Mouse (Mus musculus) intestine, embryonic 15.5 days (tissue): ENCODE data around the gene Uts2b. TPM values are rescaled to one million over a fixed set of nuclear protein-coding genes. Genes with fewer than 3 reads are reported as not detected.
A peak's percentile ranks its signal among the peaks of the same experiment; 100 is the strongest.

Experiments
- ATAC-seq: fragments of 200-750 bp; cut with Nextera tagmentation; 2 replicates; pipeline ENCODE4 v1.8.0; 2017; ENCODE audit warnings: moderate TSS enrichment, moderate library complexity
- H3K27ac ChIP-seq: fragments of 300-500 bp; sonication (generic); 2 replicates; pipeline ENCODE4 v1.5.1; 2015; ENCODE audit warnings: mild to moderate bottlenecking, inconsistent platforms
- H3K27me3 ChIP-seq: fragments of 300-500 bp; sonication (generic); replicated peaks from 2 replicates; pipeline ENCODE4 v1.6.1; 2015; ENCODE audit warnings: inconsistent platforms
- H3K36me3 ChIP-seq: fragments of 300-500 bp; sonication (generic); 2 replicates; pipeline ENCODE4 v1.6.1; 2015; ENCODE audit warnings: inconsistent platforms
- H3K4me1 ChIP-seq: fragments of 300-500 bp; sonication (generic); replicated peaks from 2 replicates; pipeline ENCODE4 v1.6.1; 2015; ENCODE audit warnings: inconsistent platforms
- H3K4me2 ChIP-seq: fragments of 300-500 bp; sonication (generic); replicated peaks from 2 replicates; pipeline ENCODE4 v1.6.1; 2015; ENCODE audit warnings: mild to moderate bottlenecking, inconsistent platforms
- H3K4me3 ChIP-seq: fragments of 300-500 bp; sonication (generic); replicated peaks from 2 replicates; pipeline ENCODE4 v1.5.1; 2015; ENCODE audit warnings: inconsistent platforms
- H3K9ac ChIP-seq: fragments of 300-500 bp; sonication (generic); 2 replicates; pipeline ENCODE4 v1.6.1; 2015; ENCODE audit warnings: inconsistent platforms
- H3K9me3 ChIP-seq: fragments of 300-500 bp; sonication (generic); 2 replicates; pipeline ENCODE4 v1.6.1; 2016; ENCODE audit warnings: inconsistent platforms
- WGBS: fragments of 180-500 bp; shearing (Covaris S2); methylation state at CpG from one replicate; pipeline ENCODE4 v1.1.7; 2015; 5-methylcytosine and 5-hydroxymethylcytosine counted together
- polyA plus RNA-seq: library from polyadenylated mRNA; unstranded; fragments of >200 nt; fragmentation: Nextera tagmentation; extraction: Ambion mirVana; gene quantifications from 2 replicates; pipeline ENCODE4 v1.2.1, GENCODE M21; 2015

The Uts2b gene
- polyA plus RNA-seq, 1 experiment from 2014 or later = 0.18 TPM

DNA sequence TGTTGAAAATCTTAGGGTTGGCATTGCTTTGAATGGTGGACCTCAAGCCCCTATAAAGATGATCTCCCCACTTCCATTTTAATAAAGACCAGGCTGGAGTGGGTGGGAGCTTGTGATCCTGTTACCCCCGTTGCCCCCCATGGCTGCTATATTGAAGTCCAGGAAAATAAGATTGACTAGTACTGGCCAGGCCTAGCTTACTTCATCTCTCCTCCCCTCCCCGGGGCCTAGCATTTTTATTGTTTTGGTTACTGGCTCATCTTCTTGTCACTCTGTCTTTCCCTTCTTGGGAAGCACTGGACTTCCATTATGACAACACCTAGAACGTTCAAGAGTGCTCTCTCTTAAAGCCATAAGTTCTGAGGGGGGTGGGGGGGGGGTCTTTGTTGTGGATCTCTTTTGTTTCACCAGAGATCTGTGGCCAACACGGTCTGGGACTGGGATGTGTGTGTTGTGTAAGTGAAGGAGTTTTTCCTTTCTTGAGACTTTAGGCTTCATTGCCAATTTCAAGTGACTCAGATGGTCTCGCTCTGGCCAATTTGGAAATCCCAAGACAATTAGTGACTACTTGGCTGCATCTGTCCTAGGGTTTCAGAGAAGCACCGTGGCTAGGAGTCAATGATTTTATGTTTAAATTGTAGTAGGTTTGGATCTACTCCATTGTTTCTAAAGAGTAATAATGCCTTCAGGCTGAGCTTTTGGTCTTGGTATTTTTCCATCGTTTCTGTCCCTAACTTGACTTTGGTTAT is 19.7 kb upstream of the Uts2b start:
- H3K4me3 ChIP-seq = peak overlapping the region; percentile 86
- H3K27me3 ChIP-seq = no peaks in the 10 kb centered on the region
- H3K4me1 ChIP-seq = peaks cover 17% of the 10 kb centered on the region
- no peaks in the 10 kb centered on the region for H3K36me3 ChIP-seq
- H3K9ac ChIP-seq = peak overlapping the region; percentile 99
- WGBS = 27% methylated on average over 7 of the region's 7 CpGs
- H3K4me2 ChIP-seq = peak overlapping the region; percentile 69
- 0 out of 2 replicates have a peak, but pooled peaks have one; percentile 5 for ATAC-seq
- H3K9me3 ChIP-seq = no peaks in the 10 kb centered on the region
- peak overlapping the region; percentile 94 for H3K27ac ChIP-seq

DNA sequence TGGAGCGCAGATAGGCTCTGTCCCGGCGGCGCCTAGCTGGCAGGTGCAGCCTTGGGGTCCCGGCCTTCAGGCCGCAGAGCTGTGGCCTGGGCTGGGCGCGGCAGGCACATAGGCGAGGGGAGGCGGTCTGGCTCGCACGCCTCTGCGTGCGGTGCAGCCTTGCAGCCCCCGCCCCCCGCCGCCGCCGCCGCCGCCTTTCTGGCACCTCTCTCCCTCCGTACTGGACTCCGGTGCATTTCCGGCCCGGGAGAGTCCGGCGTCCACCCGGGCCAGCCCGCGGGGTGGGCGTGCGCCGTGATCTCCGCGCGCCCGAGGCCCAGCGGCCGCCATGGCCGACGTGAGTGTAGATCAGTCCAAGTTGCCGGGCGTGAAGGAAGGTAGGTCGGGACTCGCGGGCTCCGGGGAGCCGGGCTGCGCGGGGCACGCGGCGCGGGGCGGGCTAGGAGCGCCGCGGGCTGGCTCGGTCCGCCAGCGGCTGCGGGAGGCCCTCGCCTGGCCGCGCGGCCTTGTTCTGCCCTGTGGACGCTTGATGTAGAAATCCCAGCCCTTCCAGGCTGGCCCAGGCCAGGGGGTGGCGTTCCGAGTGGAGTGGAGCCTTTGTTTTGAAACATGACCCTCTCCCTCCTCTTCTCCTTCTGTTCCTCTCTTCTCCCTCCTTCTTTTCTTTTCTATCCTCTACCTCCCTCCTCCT is 18.9 kb upstream of the Uts2b start, which contains the start of gene Ccdc50:
Gene Ccdc50, plus strand, starts transcription at position 109 of the 691 bp plus-strand sequence.
- Histone ChIP-seq H3K36me3 (no peaks in the 10 kb centered on the region), H3K4me2 (peak within 1 kb of the TSS; percentile 69), H3K9me3 (no peaks in the 10 kb centered on the region), H3K27ac (peak within 1 kb of the TSS; percentile 94), H3K4me3 (peak within 1 kb of the TSS; percentile 86), H3K9ac (peak within 1 kb of the TSS; percentile 99), H3K4me1 (peaks cover 17% of the 10 kb centered on the region), H3K27me3 (no peaks in the 10 kb centered on the region)
- ATAC-seq = peak; percentile 92
- under 1% methylated on average over 63 of the region's 69 CpGs for WGBS

DNA sequence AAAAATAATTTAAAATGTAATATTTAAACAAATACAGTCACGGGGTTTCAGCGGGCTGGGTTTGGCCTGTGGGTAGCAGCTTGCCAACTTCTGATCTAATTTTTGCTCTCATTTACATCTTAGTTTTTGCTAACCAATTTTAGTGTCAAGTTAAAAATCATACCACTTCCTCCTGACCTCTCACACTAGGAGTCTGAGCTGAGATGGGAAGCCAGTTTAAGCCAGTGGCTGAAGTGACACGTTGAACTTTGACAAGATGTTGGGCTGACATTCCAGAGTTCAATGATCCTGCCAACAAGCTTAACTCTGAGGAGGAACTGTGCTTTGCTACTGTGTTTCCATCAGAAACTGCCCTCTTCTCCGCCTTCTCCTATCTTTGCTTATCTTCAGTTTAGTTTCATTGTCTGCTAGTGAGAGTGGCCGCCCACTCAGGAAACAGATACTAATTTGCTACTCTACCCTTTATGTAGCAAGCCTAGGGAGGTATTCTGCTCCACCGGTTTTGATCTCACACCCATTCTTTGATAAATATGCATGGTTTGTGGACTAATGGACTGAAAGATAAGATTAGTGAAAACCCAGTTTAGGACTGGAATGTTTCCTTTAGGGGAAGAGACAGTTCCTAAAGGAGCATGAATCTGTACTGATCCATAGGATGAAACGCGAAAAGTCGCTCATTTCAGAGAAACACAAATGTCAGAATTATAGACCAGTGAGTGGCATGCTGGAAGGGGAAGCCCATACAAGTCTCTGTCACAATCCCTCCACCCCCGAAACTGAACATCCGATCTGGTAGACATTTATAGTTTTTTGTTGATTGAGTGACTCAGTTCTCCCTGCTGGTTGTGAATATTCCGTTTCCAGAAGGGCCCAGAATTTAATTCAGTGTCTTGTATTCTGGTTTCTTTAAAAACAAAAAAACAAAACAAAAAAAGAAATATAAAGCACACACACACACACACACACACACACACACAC is 17.9 kb upstream of the Uts2b start:
- peak overlapping the region; percentile 69 for H3K4me2 ChIP-seq
- H3K4me1 ChIP-seq = peaks cover 17% of the 10 kb centered on the region
- no peak overlapping the region for H3K9ac ChIP-seq
- H3K27me3 ChIP-seq = no peaks in the 10 kb centered on the region
- H3K27ac ChIP-seq = peak overlapping the region; percentile 94
- WGBS = 39% methylated on average over 12 of the region's 12 CpGs
- no peaks in the 10 kb centered on the region for H3K36me3 ChIP-seq
- no peaks in the 10 kb centered on the region for H3K9me3 ChIP-seq
- ATAC-seq = peak; percentile 80
- H3K4me3 ChIP-seq = peak overlapping the region; percentile 86

DNA sequence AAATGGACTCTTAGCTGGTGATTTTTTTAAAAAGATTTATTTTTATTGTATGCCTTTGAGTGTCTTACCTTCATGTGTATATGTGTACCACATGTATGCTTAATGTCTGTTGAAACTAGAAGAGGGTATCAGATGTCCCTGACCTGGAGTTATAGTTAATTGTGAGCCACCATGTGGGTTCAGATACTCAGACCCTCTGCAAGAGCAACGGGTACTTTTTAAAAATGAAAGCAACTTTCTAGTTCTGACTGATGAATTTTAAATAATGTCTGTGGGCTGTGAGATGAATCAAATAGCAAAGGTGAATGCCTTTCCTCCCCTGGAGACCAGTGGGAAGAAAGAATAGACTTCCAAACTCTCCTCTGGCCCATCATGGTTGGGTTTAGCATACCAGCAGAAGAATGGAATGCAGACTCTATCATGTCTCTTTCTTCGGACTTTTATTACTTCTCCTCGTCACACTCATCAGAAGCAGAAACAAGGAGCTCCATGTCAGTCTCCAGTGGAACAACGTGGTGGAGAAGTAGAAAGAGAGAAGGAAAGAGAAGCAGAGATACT is 16.9 kb upstream of the Uts2b start:
- Histone ChIP-seq H3K9ac (no peak overlapping the region), H3K4me1 (peaks cover 13% of the 10 kb centered on the region), H3K27me3 (no peaks in the 10 kb centered on the region), H3K4me2 (no peak overlapping the region), H3K27ac (no peak overlapping the region), H3K9me3 (no peaks in the 10 kb centered on the region), H3K36me3 (no peaks in the 10 kb centered on the region), H3K4me3 (no peak overlapping the region)
- no peak for ATAC-seq
- 70% methylated on average over 4 of the region's 4 CpGs for WGBS

DNA sequence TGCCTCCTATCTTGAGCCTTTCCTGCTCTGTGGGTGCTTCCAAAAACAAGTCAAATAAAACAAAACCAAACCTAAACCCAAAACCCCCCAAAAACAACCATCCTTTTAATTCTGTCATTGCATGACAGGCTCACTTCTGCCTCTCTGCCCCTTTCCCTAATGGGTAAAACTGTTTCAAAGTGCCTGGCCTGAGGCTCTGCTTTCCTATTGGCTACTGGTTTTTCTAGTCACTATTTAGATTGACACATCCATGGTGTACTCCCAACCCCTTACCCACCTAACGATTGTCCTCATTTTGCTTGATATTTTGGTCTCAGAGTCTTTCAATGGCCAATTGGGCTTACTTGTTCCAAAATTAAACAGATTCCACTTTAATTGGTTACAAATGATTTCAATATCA is 15.6 kb upstream of the Uts2b start:
- no peaks in the 10 kb centered on the region for H3K9me3 ChIP-seq
- H3K4me1 ChIP-seq = peaks cover 12% of the 10 kb centered on the region
- H3K27ac ChIP-seq = no peak overlapping the region
- 82% methylated on average over 1 of the region's 1 CpGs for WGBS
- H3K27me3 ChIP-seq = no peaks in the 10 kb centered on the region
- no peak for ATAC-seq
- H3K9ac ChIP-seq = no peak overlapping the region
- no peak overlapping the region for H3K4me3 ChIP-seq
- no peak overlapping the region for H3K4me2 ChIP-seq
- no peaks in the 10 kb centered on the region for H3K36me3 ChIP-seq

DNA sequence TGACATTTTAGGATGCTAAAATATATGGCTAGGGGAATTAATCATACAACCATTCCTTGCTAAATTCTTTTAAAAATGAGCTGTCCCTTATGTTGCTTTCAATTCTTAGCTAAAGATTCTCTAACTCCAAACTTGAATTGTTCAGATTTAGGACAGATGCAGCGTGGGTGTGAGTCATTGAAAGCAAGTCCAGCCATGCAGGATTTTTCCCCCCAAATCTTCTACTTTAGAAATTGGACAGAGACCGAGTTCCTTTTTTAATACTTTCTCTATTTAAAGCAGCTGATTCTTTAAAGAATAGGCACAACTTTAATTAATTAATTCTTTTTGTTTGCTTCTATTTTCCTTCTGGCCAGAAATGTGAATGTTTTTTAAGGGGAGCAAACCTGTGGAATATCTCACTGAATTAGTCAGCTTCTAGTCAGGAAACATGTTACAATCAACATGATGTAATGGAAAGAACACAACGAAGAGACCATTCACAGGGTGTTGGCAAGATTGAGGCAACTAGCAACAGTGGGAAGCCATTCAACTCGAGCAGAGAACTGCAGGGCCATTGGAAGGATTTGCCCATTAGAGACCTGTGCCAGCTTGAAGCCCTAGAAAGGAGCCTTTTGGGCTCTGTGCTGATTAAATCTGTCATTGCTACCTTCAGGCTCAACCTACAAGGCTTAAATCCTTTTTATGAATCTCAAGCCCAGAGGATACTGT is 15.0 kb upstream of the Uts2b start:
- ATAC-seq = no peak
- H3K4me2 ChIP-seq = no peak overlapping the region
- WGBS = 74% methylated on average over 4 of the region's 4 CpGs

DNA sequence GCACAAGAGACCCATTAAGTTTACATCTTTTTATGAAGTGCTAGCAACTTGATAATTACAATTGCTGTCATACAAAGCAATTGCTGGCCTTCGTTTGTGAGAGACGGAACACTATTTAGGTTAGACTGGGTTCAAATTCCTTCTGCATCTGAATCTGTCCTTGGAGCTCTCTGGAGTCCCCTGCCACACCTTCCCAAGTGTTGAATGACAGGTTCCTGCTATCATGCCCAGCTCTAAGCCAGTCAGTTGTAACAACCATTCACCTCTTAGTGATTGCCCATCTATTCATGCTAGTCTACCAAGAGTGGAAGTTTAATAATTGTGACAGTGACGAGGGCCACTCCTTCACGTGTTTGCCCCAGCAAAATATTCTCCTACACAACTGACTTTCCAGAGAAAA is 12.2 kb upstream of the Uts2b start:
- no peak overlapping the region for H3K9ac ChIP-seq
- peak; percentile 72; the same call in 1 of the 2 replicates for ATAC-seq
- 71% methylated on average over 4 of the region's 4 CpGs for WGBS

More for the DNA sequence above, 15.0 kb upstream of the Uts2b start:
- Histone ChIP-seq H3K4me3 (no peak overlapping the region), H3K27me3 (no peaks in the 10 kb centered on the region), H3K9ac (no peak overlapping the region), H3K4me1 (peaks cover 6% of the 10 kb centered on the region), H3K9me3 (no peaks in the 10 kb centered on the region), H3K27ac (no peak overlapping the region), H3K36me3 (no peaks in the 10 kb centered on the region)

DNA sequence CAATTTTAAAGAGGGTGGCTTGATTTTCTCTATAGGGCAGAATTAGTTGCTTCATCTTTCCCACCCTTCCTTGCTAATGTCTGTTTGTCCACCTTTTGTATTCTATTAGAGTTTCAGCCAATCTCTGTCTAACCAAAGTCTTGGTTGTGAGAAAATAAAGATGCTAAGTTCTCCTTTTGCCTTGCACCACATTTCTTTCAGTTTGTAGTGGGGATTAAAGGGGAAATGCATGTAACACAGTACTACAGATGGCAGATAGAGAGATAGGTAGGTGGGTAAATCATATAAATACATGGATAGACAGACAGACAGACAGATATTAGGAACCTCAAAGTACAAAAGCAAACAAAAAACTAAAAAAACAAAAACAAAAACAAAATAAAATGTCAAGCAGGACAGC is 6.5 kb upstream of the Uts2b start:
- Histone ChIP-seq H3K36me3 (no peaks in the 10 kb centered on the region), H3K27ac (no peak overlapping the region), H3K9ac (no peak overlapping the region), H3K4me3 (no peak overlapping the region), H3K4me2 (no peak overlapping the region), H3K27me3 (no peaks in the 10 kb centered on the region), H3K4me1 (no peaks in the 10 kb centered on the region), H3K9me3 (no peaks in the 10 kb centered on the region)
- no peak for ATAC-seq

More for the DNA sequence above, 12.2 kb upstream of the Uts2b start:
- no peak overlapping the region for H3K27ac ChIP-seq
- no peaks in the 10 kb centered on the region for H3K27me3 ChIP-seq
- no peaks in the 10 kb centered on the region for H3K9me3 ChIP-seq
- no peaks in the 10 kb centered on the region for H3K36me3 ChIP-seq
- H3K4me2 ChIP-seq = no peak overlapping the region
- H3K4me1 ChIP-seq = no peaks in the 10 kb centered on the region
- no peak overlapping the region for H3K4me3 ChIP-seq

DNA sequence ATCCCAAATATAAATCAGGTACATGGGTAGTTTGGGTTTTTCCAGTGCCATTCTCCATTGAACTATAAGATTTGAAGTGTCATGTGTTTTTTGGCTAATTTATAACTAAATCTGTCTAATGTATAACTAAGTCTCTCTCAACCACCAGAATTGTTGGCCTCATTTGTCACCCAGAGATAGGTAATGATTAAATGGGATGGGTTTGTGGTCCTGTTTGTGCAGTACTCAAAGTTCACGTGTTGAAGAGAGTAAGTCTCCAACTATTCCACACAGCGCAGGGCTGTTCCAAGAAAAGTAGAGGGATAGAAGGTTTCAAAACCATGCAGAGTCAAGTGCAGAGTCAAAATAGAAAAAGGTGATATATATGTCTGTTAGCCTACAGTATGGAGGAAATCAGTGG is 5.3 kb upstream of the Uts2b start:
- 61% methylated on average over 2 of the region's 2 CpGs for WGBS
- peak; percentile 90 for ATAC-seq
- no peak overlapping the region for H3K27ac ChIP-seq

DNA sequence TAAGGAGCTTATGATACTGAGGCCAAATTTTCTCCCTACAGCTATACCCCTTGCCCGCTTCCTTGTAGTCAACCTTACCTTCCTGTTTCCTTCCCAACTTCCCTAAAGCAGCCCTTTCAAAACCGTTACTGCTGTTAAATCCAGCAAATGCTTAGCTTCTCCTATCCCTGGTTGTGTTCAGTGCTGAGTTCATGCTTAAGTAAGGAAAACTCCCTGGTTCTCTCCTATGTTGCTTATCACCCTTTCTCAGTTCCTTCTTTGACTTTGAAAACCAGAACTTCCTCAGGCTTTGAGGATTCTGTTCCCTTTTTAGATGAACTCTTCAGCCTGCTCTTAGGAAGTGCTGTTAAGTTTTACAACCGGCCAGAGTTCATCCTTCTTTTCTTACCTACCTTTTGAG is 4.1 kb upstream of the Uts2b start:
- Histone ChIP-seq H3K4me2 (no peak overlapping the region), H3K27me3 (no peaks in the 10 kb centered on the region), H3K27ac (0 out of 2 replicates have a peak overlapping the region, but pooled peaks have one; percentile 40), H3K4me1 (no peaks in the 10 kb centered on the region), H3K36me3 (no peaks in the 10 kb centered on the region), H3K9ac (no peak overlapping the region), H3K9me3 (no peaks in the 10 kb centered on the region), H3K4me3 (no peak overlapping the region)
- WGBS = 60% methylated on average over 3 of the region's 3 CpGs
- ATAC-seq = peak; percentile 57

More for the DNA sequence above, 5.3 kb upstream of the Uts2b start:
- H3K4me2 ChIP-seq = no peak overlapping the region
- no peak overlapping the region for H3K4me3 ChIP-seq
- H3K4me1 ChIP-seq = no peaks in the 10 kb centered on the region
- H3K9me3 ChIP-seq = no peaks in the 10 kb centered on the region
- H3K27me3 ChIP-seq = no peaks in the 10 kb centered on the region
- H3K9ac ChIP-seq = no peak overlapping the region
- no peaks in the 10 kb centered on the region for H3K36me3 ChIP-seq

DNA sequence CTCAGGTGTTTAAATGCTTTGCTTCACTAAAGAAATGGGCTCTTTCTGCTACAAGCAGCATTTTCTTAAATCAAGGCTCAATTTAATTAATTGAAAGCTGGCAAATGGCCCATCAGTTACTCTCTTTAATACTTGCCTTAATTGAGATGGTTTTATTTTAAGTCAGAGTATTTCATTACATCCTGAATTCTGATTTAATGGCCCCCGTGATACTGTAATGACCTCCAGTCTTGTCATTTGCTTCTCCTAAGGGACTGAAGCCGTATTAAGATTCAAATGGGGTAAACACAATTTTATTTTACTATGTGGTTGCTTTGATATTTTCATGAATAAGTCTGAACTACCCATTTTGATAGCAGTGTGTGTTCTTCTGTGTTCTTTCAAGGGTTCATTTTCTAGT is 661 bp upstream of the Uts2b start:
- Histone ChIP-seq H3K4me2 (no peak overlapping the region), H3K4me1 (no peaks in the 10 kb centered on the region), H3K4me3 (no peak overlapping the region), H3K27me3 (no peaks in the 10 kb centered on the region), H3K36me3 (no peaks in the 10 kb centered on the region), H3K9me3 (no peaks in the 10 kb centered on the region), H3K9ac (no peak overlapping the region), H3K27ac (no peak overlapping the region)
- ATAC-seq = no peak
- WGBS = 85% methylated on average over 2 of the region's 2 CpGs
